Mouse (Mus musculus) midbrain, embryonic 12.5 days (tissue): ENCODE measurements around the gene Hdac5. TPM values are rescaled to one million over a fixed set of nuclear protein-coding genes. Genes with fewer than 3 reads are reported as not detected.

Experiments
- ATAC-seq: fragments of 200-750 bp; cut with Nextera tagmentation; 2 replicates; pipeline ENCODE4 v1.8.0; 2017; ENCODE audit warnings: low read depth, moderate TSS enrichment, moderate library complexity; ENCODE audit not compliant: low FRiP score
- H3K27ac ChIP-seq: fragments of 300-500 bp; sonication (generic); replicated peaks from 2 replicates; pipeline ENCODE4 v1.5.1; 2016; ENCODE audit warnings: mild to moderate bottlenecking
- H3K27me3 ChIP-seq: fragments of 300-500 bp; sonication (generic); 2 replicates; pipeline ENCODE4 v1.6.1; 2016; ENCODE audit warnings: mild to moderate bottlenecking
- H3K36me3 ChIP-seq: fragments of 300-500 bp; sonication (generic); 2 replicates; pipeline ENCODE4 v1.6.1; 2016
- H3K4me1 ChIP-seq: fragments of 300-500 bp; sonication (generic); 2 replicates; pipeline ENCODE4 v1.6.1; 2016
- H3K4me2 ChIP-seq: fragments of 300-500 bp; sonication (generic); replicated peaks from 2 replicates; pipeline ENCODE4 v1.6.1; 2016; ENCODE audit warnings: mild to moderate bottlenecking, moderate library complexity
- H3K4me3 ChIP-seq: fragments of 300-500 bp; sonication (generic); 2 replicates; pipeline ENCODE4 v1.5.1; 2016; ENCODE audit warnings: mild to moderate bottlenecking
- H3K9ac ChIP-seq: fragments of 300-500 bp; sonication (generic); replicated peaks from 2 replicates; pipeline ENCODE4 v1.6.1; 2016; ENCODE audit warnings: mild to moderate bottlenecking, moderate library complexity
- H3K9me3 ChIP-seq: fragments of 300-500 bp; sonication (generic); 2 replicates; pipeline ENCODE4 v1.6.1; 2016; ENCODE audit warnings: mild to moderate bottlenecking
- WGBS: fragments of 180-500 bp; shearing (Covaris S2); methylation state at CpG from one replicate; pipeline ENCODE4 v1.1.7; 2016; 5-methylcytosine and 5-hydroxymethylcytosine counted together
- polyA plus RNA-seq: library from polyadenylated mRNA; unstranded; fragments of >200 nt; fragmentation: Nextera tagmentation; extraction: Ambion mirVana; gene quantifications from 2 replicates; pipeline ENCODE4 v1.2.1, GENCODE M21; 2016

The Hdac5 gene
- polyA plus RNA-seq, 1 experiment from 2014 or later = 106 TPM

- Histone ChIP-seq H3K4me2 (no peak overlapping the region), H3K27ac (no peak overlapping the region), H3K4me3 (no peak overlapping the region), H3K27me3 (no peaks in the 10 kb centered on the region), H3K9ac (no peak overlapping the region), H3K9me3 (no peaks in the 10 kb centered on the region), H3K4me1 (peaks cover 67% of the 10 kb centered on the region), H3K36me3 (peaks cover 37% of the 10 kb centered on the region)
- 77% methylated on average over 6 of the region's 6 CpGs for WGBS
- ATAC-seq = no peak
Observed at GRCm38 (mm10) chr11:102220451-102220850, 9.5 kb downstream of the Hdac5 start.

GRCm38 (mm10) chr11:102219994-102220346, 10.0 kb downstream of the Hdac5 start:
- H3K4me1 ChIP-seq = peaks cover 67% of the 10 kb centered on the region
- 76% methylated on average over 4 of the region's 4 CpGs for WGBS
- H3K27ac ChIP-seq = no peak overlapping the region
- H3K27me3 ChIP-seq = no peaks in the 10 kb centered on the region
- H3K4me3 ChIP-seq = no peak overlapping the region
- H3K9ac ChIP-seq = no peak overlapping the region
- peaks cover 37% of the 10 kb centered on the region for H3K36me3 ChIP-seq
- H3K9me3 ChIP-seq = no peaks in the 10 kb centered on the region
- ATAC-seq = no peak
- no peak overlapping the region for H3K4me2 ChIP-seq

- H3K4me2 ChIP-seq = peak overlapping the region; percentile 30
- 74% methylated on average over 14 of the region's 14 CpGs for WGBS
- no peak for ATAC-seq
- H3K9me3 ChIP-seq = no peaks in the 10 kb centered on the region
- H3K36me3 ChIP-seq = peaks cover 37% of the 10 kb centered on the region
- H3K27ac ChIP-seq = peak overlapping the region; percentile 81
- peak overlapping the region; percentile 40 for H3K9ac ChIP-seq
- H3K27me3 ChIP-seq = no peaks in the 10 kb centered on the region
- H3K4me1 ChIP-seq = peaks cover 66% of the 10 kb centered on the region
- H3K4me3 ChIP-seq = no peak overlapping the region
Observed at GRCm38 (mm10) chr11:102219247-102219993, 10.5 kb downstream of the Hdac5 start.

- Histone ChIP-seq H3K4me3 (peak overlapping the region; percentile 3; the same call in 1 of the 2 replicates), H3K36me3 (peaks cover 35% of the 10 kb centered on the region), H3K4me1 (peaks cover 63% of the 10 kb centered on the region), H3K27ac (peak overlapping the region; percentile 81), H3K4me2 (peak overlapping the region; percentile 30), H3K9ac (peak overlapping the region; percentile 40), H3K27me3 (no peaks in the 10 kb centered on the region), H3K9me3 (no peaks in the 10 kb centered on the region)
- WGBS = 0% methylated on average over 10 of the region's 10 CpGs
- peak; percentile 79 for ATAC-seq
Observed at GRCm38 (mm10) chr11:102218783-102219182, 11.2 kb downstream of the Hdac5 start.

GRCm38 (mm10) chr11:102217876-102218430, 12.0 kb downstream of the Hdac5 start:
- WGBS = 87% methylated on average over 7 of the region's 7 CpGs
- H3K27ac ChIP-seq = peak overlapping the region; percentile 81
- H3K4me2 ChIP-seq = peak overlapping the region; percentile 30
- H3K4me3 ChIP-seq = no peak overlapping the region; the same call in 1 of the 2 replicates
- no peak for ATAC-seq
- H3K36me3 ChIP-seq = peaks cover 29% of the 10 kb centered on the region
- no peaks in the 10 kb centered on the region for H3K9me3 ChIP-seq
- no peaks in the 10 kb centered on the region for H3K27me3 ChIP-seq
- peaks cover 58% of the 10 kb centered on the region for H3K4me1 ChIP-seq
- peak overlapping the region; percentile 40; the same call in 1 of the 2 replicates for H3K9ac ChIP-seq

GRCm38 (mm10) chr11:102217396-102217795, 12.6 kb downstream of the Hdac5 start:
- H3K4me1 ChIP-seq = peaks cover 58% of the 10 kb centered on the region
- no peaks in the 10 kb centered on the region for H3K27me3 ChIP-seq
- H3K4me2 ChIP-seq = no peak overlapping the region
- no peak overlapping the region for H3K9ac ChIP-seq
- ATAC-seq = no peak
- H3K27ac ChIP-seq = no peak overlapping the region
- peaks cover 29% of the 10 kb centered on the region for H3K36me3 ChIP-seq
- no peaks in the 10 kb centered on the region for H3K9me3 ChIP-seq
- no peak overlapping the region for H3K4me3 ChIP-seq
- WGBS = 85% methylated on average over 6 of the region's 6 CpGs

GRCm38 (mm10) chr11:102216886-102217240, 13.1 kb downstream of the Hdac5 start:
- peaks cover 24% of the 10 kb centered on the region for H3K36me3 ChIP-seq
- no peak overlapping the region for H3K4me2 ChIP-seq
- peaks cover 58% of the 10 kb centered on the region for H3K4me1 ChIP-seq
- no peak overlapping the region for H3K27ac ChIP-seq
- no peak overlapping the region for H3K9ac ChIP-seq
- no peaks in the 10 kb centered on the region for H3K27me3 ChIP-seq
- WGBS = 66% methylated on average over 5 of the region's 5 CpGs
- no peak for ATAC-seq
- no peaks in the 10 kb centered on the region for H3K9me3 ChIP-seq
- H3K4me3 ChIP-seq = no peak overlapping the region

GRCm38 (mm10) chr11:102216056-102216885, 13.7 kb downstream of the Hdac5 start:
- no peaks in the 10 kb centered on the region for H3K27me3 ChIP-seq
- no peaks in the 10 kb centered on the region for H3K9me3 ChIP-seq
- no peak overlapping the region for H3K4me3 ChIP-seq
- peaks cover 62% of the 10 kb centered on the region for H3K4me1 ChIP-seq
- no peak for ATAC-seq
- H3K27ac ChIP-seq = no peak overlapping the region
- whole genome bisulfite sequencing = 59% methylated on average over 12 of the region's 12 CpGs
- no peak overlapping the region for H3K4me2 ChIP-seq
- H3K36me3 ChIP-seq = peaks cover 19% of the 10 kb centered on the region
- H3K9ac ChIP-seq = 0 out of 2 replicates have a peak overlapping the region, but pooled peaks have one; percentile 17

GRCm38 (mm10) chr11:102215511-102215910, 14.5 kb downstream of the Hdac5 start:
- Histone ChIP-seq H3K4me2 (no peak overlapping the region), H3K36me3 (peaks cover 11% of the 10 kb centered on the region), H3K27ac (no peak overlapping the region), H3K9ac (0 out of 2 replicates have a peak overlapping the region, but pooled peaks have one; percentile 4), H3K4me1 (peaks cover 62% of the 10 kb centered on the region), H3K9me3 (no peaks in the 10 kb centered on the region), H3K27me3 (no peaks in the 10 kb centered on the region), H3K4me3 (no peak overlapping the region)
- 80% methylated on average over 11 of the region's 11 CpGs for WGBS
- no peak for ATAC-seq

GRCm38 (mm10) chr11:102214430-102215156, 15.4 kb downstream of the Hdac5 start:
- H3K9ac ChIP-seq = no peak overlapping the region
- no peak overlapping the region for H3K4me2 ChIP-seq
- no peak overlapping the region for H3K27ac ChIP-seq

GRCm38 (mm10) chr11:102211936-102212341, 18.0 kb downstream of the Hdac5 start:
- Histone ChIP-seq H3K4me1 (peaks cover 56% of the 10 kb centered on the region), H3K4me2 (no peak overlapping the region), H3K27ac (no peak overlapping the region), H3K27me3 (no peaks in the 10 kb centered on the region), H3K9ac (no peak overlapping the region), H3K4me3 (no peak overlapping the region), H3K9me3 (no peaks in the 10 kb centered on the region), H3K36me3 (peaks cover 3% of the 10 kb centered on the region)
- no peak for ATAC-seq
- 81% methylated on average over 18 of the region's 18 CpGs for WGBS

More at GRCm38 (mm10) chr11:102214430-102215156, 15.4 kb downstream of the Hdac5 start:
- no peaks in the 10 kb centered on the region for H3K9me3 ChIP-seq
- peaks cover 60% of the 10 kb centered on the region for H3K4me1 ChIP-seq
- no peak overlapping the region for H3K4me3 ChIP-seq
- peaks cover 8% of the 10 kb centered on the region for H3K36me3 ChIP-seq
- 75% methylated on average over 10 of the region's 10 CpGs for WGBS
- ATAC-seq = no peak
- H3K27me3 ChIP-seq = no peaks in the 10 kb centered on the region
